Mouse (Mus musculus) kidney, embryonic 14.5 days (tissue): ENCODE measurements around the gene Stap2. TPM values are rescaled to one million over a fixed set of nuclear protein-coding genes. Genes with fewer than 3 reads are reported as not detected.
A peak's percentile ranks its signal among the peaks of the same experiment; 100 is the strongest.

ENCODE experiments used
- ATAC-seq: fragments of 200-750 bp; cut with Nextera tagmentation; 2 replicates; pipeline ENCODE4 v1.8.0; 2017; ENCODE audit warnings: moderate number of reproducible peaks, mild to moderate bottlenecking, moderate TSS enrichment, moderate library complexity; ENCODE audit not compliant: low FRiP score, low TSS enrichment
- H3K27ac ChIP-seq: fragments of 300-500 bp; sonication (generic); 2 replicates; pipeline ENCODE4 v1.5.1; 2014; ENCODE audit warnings: low read depth, mild to moderate bottlenecking, low read length, moderate library complexity, mixed read lengths
- H3K27me3 ChIP-seq: fragments of 300-500 bp; sonication (generic); 2 replicates; pipeline ENCODE4 v1.6.1; 2014; ENCODE audit warnings: mild to moderate bottlenecking, low read length; ENCODE audit not compliant: control insufficient read depth, insufficient read depth
- H3K36me3 ChIP-seq: fragments of 300-500 bp; sonication (generic); 2 replicates; pipeline ENCODE4 v1.6.1; 2014; ENCODE audit warnings: low read length, mixed read lengths; ENCODE audit not compliant: control insufficient read depth, insufficient read depth
- H3K4me1 ChIP-seq: fragments of 300-500 bp; sonication (generic); 2 replicates; pipeline ENCODE4 v1.6.1; 2014; ENCODE audit warnings: low read length, mixed read lengths; ENCODE audit not compliant: control insufficient read depth, insufficient read depth
- H3K4me2 ChIP-seq: fragments of 300-500 bp; sonication (generic); replicated peaks from 2 replicates; pipeline ENCODE4 v1.6.1; 2014; ENCODE audit warnings: low read depth, mild to moderate bottlenecking, low read length
- H3K4me3 ChIP-seq: fragments of 300-500 bp; sonication (generic); 2 replicates; pipeline ENCODE4 v1.5.1; 2014; ENCODE audit warnings: mild to moderate bottlenecking, low read length
- H3K9ac ChIP-seq: fragments of 300-500 bp; sonication (generic); 2 replicates; pipeline ENCODE4 v1.6.1; 2014; ENCODE audit warnings: low read depth, mild to moderate bottlenecking, low read length, moderate library complexity
- H3K9me3 ChIP-seq: fragments of 300-500 bp; sonication (generic); 2 replicates; pipeline ENCODE4 v1.6.1; 2016; ENCODE audit warnings: low read length; ENCODE audit not compliant: control insufficient read depth
- WGBS: fragments of 180-500 bp; shearing (Covaris S2); extraction: QIAGEN DNeasy Blood & Tissue Kit; methylation state at CpG from one replicate; pipeline ENCODE4 v1.1.7; 2014; 5-methylcytosine and 5-hydroxymethylcytosine counted together
- polyA plus RNA-seq: library from polyadenylated mRNA; unstranded; fragments of >200 nt; fragmentation: Nextera tagmentation; extraction: Ambion mirVana; gene quantifications from 2 replicates; pipeline ENCODE4 v1.2.1, GENCODE M21; 2014

Stap2 gene
- polyA plus RNA-seq, 1 experiment from 2014 or later: 14.6 TPM

- ATAC-seq: no peak
- peaks cover 42% of the 10 kb centered on the region for H3K36me3 ChIP-seq
- H3K4me3 ChIP-seq: no peak overlapping the region
These were observed 5.3 kb upstream of the Stap2 start for GRCm38 (mm10) chr17:56010681-56011080.

DNA sequence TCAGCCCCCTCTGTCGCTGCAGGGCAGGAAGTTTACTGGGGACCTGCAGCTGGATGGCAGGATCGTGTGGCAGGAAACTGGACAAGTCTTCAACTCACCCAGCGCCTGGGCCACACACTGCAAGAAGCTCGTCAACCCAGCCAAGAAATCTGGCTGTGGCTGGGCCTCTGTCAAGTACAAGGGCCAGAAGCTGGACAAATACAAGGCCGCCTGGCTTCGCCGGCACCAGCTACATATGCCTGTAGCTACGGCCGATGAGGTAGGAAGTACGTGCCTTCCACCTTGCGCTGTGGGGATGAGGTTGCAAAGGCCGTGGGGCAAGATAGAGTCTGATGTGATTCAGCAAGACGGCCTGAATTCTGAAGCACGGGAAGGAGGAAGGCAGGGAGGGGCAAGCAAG is 4.9 kb upstream of the Stap2 start:
- Histone ChIP-seq H3K9me3 (no peaks in the 10 kb centered on the region), H3K4me2 (peak overlapping the region; percentile 97), H3K27me3 (no peaks in the 10 kb centered on the region), H3K36me3 (peaks cover 38% of the 10 kb centered on the region), H3K4me3 (peak overlapping the region; percentile 75), H3K9ac (peak overlapping the region; percentile 80; the same call in 1 of the 2 replicates), H3K4me1 (peaks cover 13% of the 10 kb centered on the region), H3K27ac (no peak overlapping the region)
- WGBS: 69% methylated on average over 14 of the region's 14 CpGs
- no peak for ATAC-seq

More at GRCm38 (mm10) chr17:56010681-56011080, 5.3 kb upstream of the Stap2 start:
- Histone ChIP-seq H3K27ac (no peak overlapping the region), H3K4me1 (peaks cover 13% of the 10 kb centered on the region), H3K9ac (0 out of 2 replicates have a peak overlapping the region, but pooled peaks have one; percentile 2), H3K9me3 (no peaks in the 10 kb centered on the region), H3K27me3 (no peaks in the 10 kb centered on the region), H3K4me2 (peak overlapping the region; percentile 97; the same call in 1 of the 2 replicates)
- WGBS: 9% methylated on average over 9 of the region's 9 CpGs

GRCm38 (mm10) chr17:56009962-56010240 is 4.5 kb upstream of the Stap2 start:
- no peak for ATAC-seq
- H3K4me1 ChIP-seq: peaks cover 13% of the 10 kb centered on the region
- H3K27me3 ChIP-seq: no peaks in the 10 kb centered on the region
- H3K9ac ChIP-seq: peak overlapping the region; percentile 80; the same call in 1 of the 2 replicates
- H3K36me3 ChIP-seq: peaks cover 34% of the 10 kb centered on the region
- peak overlapping the region; percentile 75 for H3K4me3 ChIP-seq
- no peaks in the 10 kb centered on the region for H3K9me3 ChIP-seq
- WGBS: 32% methylated on average over 2 of the region's 2 CpGs
- peak overlapping the region; percentile 97 for H3K4me2 ChIP-seq
- H3K27ac ChIP-seq: no peak overlapping the region

GRCm38 (mm10) chr17:56009088-56009961 is 3.9 kb upstream of the Stap2 start:
- Histone ChIP-seq H3K4me2 (peak overlapping the region; percentile 97), H3K9ac (peak overlapping the region; percentile 80), H3K27ac (peak overlapping the region; percentile 93), H3K4me3 (peak overlapping the region; percentile 75), H3K9me3 (no peaks in the 10 kb centered on the region), H3K4me1 (peaks cover 13% of the 10 kb centered on the region), H3K36me3 (peaks cover 30% of the 10 kb centered on the region; the same call in 1 of the 2 replicates), H3K27me3 (no peaks in the 10 kb centered on the region)
- ATAC-seq: peak; percentile 90
- WGBS: 1% methylated on average over 60 of the region's 62 CpGs

DNA sequence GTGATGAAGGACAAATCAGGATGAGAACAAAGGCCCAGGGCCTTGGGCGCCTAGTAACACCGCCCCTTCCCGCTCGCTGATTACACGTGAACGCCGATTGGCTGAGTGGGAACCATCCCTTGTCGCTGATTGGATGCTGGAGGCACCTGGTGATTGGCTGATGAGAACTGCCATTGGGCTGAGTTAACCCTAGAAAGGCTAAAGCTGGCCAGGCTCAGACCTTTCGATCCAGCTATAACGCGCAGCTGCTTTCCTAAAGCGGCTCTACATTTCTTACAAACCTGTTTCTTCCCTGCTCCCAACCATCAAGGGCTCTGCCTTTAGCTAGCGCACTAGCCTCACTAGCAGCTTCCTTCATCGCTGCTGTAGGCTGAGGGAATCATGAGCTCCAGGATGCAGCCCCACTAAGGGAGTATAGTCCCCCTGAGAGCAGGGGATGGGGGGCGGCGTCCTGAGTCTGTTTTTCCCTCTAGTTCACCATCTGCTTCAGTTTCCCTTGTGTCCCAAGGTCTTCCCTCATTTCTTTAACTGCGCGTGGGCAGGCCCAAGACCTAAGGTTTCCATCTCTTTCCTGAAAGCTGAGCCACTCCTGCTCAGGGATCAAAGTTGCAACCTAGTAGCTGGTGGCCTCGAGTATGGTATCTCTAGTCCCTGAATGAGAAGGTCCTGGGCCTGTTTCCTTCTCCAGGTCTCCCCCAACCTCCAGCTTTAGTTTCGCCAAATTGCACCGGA is 3.1 kb upstream of the Stap2 start:
- H3K27ac ChIP-seq: peak overlapping the region; percentile 93
- ATAC-seq: peak; percentile 93
- H3K4me2 ChIP-seq: peak overlapping the region; percentile 97
- peaks cover 13% of the 10 kb centered on the region for H3K4me1 ChIP-seq
- peak overlapping the region; percentile 75 for H3K4me3 ChIP-seq
- H3K36me3 ChIP-seq: peaks cover 25% of the 10 kb centered on the region; the same call in 1 of the 2 replicates
- under 1% methylated on average over 21 of the region's 21 CpGs for WGBS
- no peaks in the 10 kb centered on the region for H3K9me3 ChIP-seq
- peak overlapping the region; percentile 80 for H3K9ac ChIP-seq
- H3K27me3 ChIP-seq: no peaks in the 10 kb centered on the region

DNA sequence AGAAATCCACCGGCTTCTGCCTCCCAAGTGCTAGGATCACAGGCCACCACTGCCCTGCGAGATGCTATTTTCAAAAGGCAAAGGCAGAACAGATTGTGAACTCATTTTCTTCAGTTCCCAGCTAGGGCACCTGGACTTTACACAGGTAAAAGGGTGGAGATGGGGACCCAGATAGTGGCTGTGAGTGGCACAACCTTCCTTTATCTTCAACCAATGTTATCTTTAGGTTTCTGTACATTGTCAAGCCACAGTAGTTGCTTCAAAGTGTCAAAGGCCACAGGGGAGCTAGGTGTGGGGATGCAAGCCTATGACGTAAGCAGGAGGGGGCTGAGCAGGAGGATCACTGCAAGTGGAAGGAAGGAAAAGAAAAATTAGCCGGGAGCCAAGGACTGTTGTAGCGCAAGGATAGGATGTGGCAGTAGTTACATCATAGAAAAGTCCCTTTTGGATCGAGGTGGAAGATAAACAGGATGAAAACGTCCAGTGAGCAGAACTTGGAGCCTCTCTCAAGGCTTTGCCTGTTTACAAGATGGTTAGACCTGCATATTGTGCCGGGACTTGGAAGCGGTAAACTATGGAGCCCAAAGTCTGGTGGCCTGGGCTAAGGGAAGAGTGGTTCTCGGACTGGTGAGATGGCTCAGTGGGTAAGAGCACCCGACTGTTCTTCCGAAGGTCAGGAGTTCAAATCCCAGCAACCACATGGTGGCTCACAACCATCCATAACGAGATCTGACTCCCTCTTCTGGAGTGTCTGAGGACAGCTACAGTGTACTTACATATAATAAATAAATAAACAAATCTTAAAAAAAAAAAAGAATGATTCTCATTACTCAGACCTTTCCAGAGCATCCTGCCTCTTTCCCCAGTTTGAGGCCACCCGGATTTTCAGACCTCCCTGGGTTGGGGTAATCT is 2.3 kb upstream of the Stap2 start:
- Histone ChIP-seq H3K4me2 (peak overlapping the region; percentile 97), H3K27ac (peak overlapping the region; percentile 83), H3K4me1 (peaks cover 13% of the 10 kb centered on the region), H3K9ac (peak overlapping the region; percentile 38; the same call in 1 of the 2 replicates), H3K36me3 (peaks cover 19% of the 10 kb centered on the region; the same call in 1 of the 2 replicates), H3K27me3 (no peaks in the 10 kb centered on the region), H3K4me3 (peak overlapping the region; percentile 75), H3K9me3 (no peaks in the 10 kb centered on the region)
- 30% methylated on average over 13 of the region's 14 CpGs for WGBS
- ATAC-seq: peak; percentile 12

- no peaks in the 10 kb centered on the region for H3K27me3 ChIP-seq
- peaks cover 12% of the 10 kb centered on the region; the same call in 1 of the 2 replicates for H3K36me3 ChIP-seq
- H3K27ac ChIP-seq: peak overlapping the region; percentile 83; the same call in 1 of the 2 replicates
- no peak overlapping the region for H3K4me3 ChIP-seq
- no peak overlapping the region for H3K4me2 ChIP-seq
- no peak for ATAC-seq
- H3K4me1 ChIP-seq: peaks cover 13% of the 10 kb centered on the region
- no peaks in the 10 kb centered on the region for H3K9me3 ChIP-seq
- 42% methylated on average over 10 of the region's 10 CpGs for WGBS
- no peak overlapping the region for H3K9ac ChIP-seq
These were observed 1.6 kb upstream of the Stap2 start for GRCm38 (mm10) chr17:56006956-56007355.

GRCm38 (mm10) chr17:56003000-56003399 is 2.4 kb downstream of the Stap2 start:
- no peaks in the 10 kb centered on the region for H3K9me3 ChIP-seq
- no peaks in the 10 kb centered on the region for H3K36me3 ChIP-seq
- no peak overlapping the region for H3K9ac ChIP-seq
- 0 out of 2 replicates have a peak, but pooled peaks cover 3% of the 10 kb centered on the region for H3K4me1 ChIP-seq
- H3K4me3 ChIP-seq: no peak overlapping the region
- peaks cover 13% of the 10 kb centered on the region for H3K27me3 ChIP-seq
- H3K27ac ChIP-seq: no peak overlapping the region
- no peak for ATAC-seq
- H3K4me2 ChIP-seq: no peak overlapping the region
- 72% methylated on average over 3 of the region's 3 CpGs for WGBS
